Mouse (Mus musculus): ENCODE results near the gene Tgif1.

- TF ChIP-seq CTCF (conservative IDR thresholded peaks at IDR 0.05; ENCODE audit: low read length): no peak
- TF ChIP-seq POU5F1 (IDR thresholded peaks at IDR 0.05; ENCODE audit: borderline replicate concordance, low read length): no peak
- no peak for TF ChIP-seq NANOG (IDR thresholded peaks at IDR 0.05; ENCODE audit: borderline replicate concordance, low read length)
These were observed 19.8 kb upstream of the Tgif1 start for GRCm38 (mm10) chr17:70872936-70873777.
